Mouse (Mus musculus): Measurements from ENCODE around the gene Ndufa12.

Gene Ndufa12

DNA sequence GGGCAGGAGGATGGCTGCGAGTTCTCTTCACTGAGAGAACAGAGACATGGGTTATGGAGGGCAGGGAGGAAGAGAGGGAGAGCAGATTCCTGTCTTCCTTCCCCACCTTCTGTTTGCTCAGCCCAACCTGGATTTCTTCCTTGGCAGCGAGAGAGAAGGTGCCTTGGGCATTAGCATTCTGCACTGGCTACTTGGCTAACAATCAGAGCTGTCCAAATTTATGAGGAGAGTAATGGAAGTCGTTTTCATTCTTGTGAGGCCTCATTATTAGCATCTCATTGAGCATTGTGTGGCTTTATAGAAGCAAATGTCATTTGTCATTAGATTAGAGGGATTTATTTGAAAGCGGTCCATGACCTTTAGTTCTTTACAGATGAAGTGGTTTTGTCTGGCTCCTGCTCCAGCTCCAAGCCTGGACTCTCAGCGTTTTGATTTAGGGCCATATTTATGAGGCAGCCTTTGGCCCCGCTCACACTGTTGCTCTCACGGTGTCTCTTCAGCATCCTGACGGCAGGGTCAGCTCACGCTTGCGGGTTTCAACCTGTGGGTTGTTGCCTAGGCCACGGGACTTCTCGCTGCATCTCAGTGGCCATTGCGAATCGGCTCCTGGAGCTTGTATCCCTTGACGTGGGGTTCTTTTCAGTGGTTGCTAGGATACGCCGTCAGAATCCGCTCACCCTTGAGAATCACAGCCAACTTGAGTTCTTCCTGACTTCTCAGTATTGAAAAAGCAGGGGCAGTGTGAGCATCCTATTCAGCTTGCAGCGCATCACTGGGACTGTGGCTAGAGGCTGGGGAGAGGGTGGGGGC lies 31.9 kb downstream of the Ndufa12 start:
- DNase-seq, result no peak

DNA sequence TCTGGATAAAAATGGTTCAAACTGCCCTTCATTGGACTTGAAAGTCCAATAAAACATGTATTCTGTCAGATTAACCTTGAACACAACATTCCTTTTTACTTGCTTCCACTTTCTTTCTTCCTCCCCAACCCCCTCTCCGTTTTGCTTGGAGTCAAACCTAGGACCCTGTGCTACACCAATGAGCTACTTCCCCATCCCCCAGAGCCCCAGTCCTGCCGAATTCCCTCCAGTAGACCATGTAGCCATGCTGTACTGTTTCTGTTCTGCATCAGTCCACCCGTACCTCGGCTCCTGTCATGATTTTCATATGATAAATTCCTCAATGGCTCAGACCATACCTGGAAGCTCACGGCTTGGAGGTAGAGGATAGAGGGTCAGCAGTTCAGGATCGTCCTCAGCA lies 32.5 kb downstream of the Ndufa12 start:
- DNase-seq, result no peak

DNA sequence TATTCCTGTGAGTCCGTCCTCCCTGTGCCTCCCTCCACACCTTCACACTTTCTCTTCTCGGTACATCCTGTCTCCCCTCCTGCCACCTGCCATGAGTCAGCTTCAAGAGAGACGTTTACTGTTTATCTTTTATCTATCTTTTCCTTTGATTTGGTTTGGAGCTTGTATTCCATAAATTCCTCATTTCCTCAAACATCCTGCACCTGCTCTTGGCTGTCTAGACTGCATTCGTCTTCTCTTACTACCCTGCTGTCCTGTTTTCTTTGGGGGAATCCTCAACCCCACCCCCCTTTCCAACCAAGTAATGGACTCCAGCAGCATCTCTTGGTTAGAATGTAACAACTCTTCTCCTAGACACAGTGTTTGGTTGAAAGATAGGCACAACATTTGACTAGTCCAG lies 36.7 kb downstream of the Ndufa12 start:
- peak; percentile 56 for DNase-seq

DNA sequence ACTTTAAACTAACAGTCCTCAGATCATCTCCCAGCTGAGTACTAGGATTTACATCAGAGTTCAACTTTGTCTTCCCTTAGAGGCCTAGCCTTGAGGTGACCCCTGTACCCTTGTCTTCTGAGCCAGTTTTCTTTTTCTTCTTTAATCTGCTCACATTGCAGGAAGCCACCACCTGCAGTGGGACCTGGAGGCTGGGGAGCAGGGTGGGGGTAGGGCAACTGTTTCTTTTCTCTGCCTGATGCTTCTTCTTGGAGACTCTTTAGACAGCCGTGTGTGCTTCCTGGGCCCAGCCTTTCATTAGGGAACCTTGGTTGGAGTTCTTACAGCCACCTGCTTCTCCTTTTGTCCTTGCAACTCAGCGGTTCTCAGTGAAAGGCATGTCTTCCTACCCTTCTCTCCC lies 42.8 kb downstream of the Ndufa12 start:
- peak; percentile 79 for DNase-seq

DNA sequence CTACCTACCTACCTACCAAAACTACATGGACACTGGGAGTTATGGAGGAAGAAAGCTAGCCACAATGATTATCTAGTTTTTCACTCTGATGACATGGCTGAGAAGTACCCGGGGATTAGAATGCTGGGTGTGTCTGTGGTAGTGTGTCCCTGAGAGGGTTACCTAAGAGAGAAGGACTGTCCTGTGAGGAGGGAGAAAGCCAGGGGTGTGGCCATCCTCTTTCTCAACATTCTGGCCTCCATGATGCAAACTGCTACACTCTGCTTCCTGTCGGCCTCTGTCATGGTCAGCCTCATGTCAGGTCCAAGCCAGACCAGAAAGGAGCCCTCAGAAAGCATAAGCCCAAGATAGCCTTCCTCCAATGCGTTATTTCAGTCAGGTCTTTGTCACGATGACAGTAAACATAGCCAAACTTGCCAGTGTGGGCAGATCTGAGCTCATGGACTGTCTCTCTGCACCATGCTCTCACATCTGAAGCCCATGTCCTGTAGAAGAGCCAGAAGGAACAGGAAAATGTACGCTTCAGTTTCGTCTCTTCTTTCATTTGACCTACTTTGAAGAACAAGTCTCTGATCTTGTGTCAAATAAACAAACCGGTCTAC lies 49.3 kb downstream of the Ndufa12 start:
- DNase-seq, result no peak

DNA sequence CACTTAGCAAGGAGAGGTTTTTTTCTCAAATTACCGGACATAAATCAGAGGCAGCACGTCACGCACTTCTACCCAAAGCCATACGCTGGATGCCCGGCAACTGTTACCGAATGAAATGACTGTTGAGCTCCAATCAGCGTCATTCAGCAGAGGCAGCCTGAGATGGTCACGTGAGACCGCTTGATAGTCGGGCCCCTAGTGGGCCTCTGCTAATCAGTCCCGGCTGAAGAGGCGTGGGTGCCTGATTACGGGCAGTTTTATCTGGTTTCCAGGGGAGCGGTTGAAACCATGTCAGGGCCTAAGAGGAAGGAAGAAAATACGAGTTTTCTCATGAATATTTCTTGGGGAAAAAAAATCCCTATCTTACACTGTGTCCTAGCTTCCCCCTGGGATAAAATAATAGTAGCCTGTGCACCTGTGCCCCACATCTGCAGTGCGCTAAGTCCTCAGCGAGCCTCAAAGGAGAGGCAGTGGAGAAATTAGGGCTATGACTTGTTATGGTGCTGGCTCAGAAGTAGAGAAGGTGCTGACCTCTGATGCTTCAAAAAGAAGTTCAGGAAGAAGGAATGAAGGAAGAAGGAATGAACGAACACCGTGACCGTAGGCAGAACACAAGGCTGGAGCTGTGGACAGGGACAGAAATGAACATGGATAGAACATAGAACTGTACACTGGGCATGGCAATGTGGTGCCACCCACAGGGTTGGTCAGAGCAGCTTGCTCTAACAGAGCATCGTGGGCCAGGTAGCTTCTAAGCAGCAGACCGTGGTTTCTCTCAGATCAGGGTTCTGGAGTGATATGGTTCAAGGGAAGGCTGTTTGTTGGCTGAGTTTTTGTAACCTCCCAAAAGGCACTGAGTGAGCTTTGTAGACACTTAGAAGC lies 51.3 kb downstream of the Ndufa12 start:
- no peak for DNase-seq

DNA sequence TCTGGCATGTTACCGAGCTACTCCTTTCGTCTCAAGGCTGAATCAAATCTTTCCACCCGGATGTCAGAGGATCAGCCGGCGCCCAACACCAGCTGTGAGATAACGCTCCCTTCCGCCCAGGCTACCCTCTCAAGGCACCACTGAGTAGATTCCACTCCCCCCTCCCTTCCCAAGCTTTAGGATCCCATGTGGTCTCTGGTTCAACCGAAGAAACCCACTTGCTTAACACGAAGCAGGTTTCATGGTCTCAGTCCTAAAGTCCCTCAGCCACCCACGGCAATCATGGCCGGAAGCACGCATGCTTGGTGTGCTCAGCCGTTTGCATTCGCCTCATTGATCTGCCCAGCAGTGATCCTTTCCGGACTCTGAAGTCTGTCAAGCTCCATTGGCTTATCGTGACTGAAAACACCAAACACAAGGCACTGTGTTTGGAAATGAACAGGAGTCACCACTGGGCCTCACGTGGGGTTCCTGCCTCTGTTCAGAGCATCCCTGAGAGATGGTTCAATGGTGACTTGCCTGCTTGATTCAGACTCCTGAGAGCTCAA lies 54.8 kb downstream of the Ndufa12 start:
- DNase-seq, result no peak

DNA sequence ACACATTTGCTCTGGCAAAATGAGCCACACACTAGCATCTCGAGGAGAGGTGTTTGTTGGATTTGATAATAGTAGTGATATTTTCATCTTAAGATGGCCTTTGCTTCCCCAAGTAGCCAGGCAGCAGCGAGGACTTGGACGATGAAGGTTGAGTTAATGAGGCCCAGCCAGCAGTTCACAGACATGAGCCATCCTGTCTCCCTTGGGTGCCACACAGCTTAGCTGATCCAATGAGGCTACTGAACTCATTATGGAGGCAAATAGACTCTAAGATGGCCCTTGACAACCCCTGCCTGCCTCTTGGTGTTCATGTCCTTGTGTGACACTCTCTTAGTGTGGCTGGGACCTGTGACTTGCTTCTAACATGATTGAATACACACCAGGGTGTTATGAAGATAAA lies 56.2 kb downstream of the Ndufa12 start:
- DNase-seq, result no peak

DNA sequence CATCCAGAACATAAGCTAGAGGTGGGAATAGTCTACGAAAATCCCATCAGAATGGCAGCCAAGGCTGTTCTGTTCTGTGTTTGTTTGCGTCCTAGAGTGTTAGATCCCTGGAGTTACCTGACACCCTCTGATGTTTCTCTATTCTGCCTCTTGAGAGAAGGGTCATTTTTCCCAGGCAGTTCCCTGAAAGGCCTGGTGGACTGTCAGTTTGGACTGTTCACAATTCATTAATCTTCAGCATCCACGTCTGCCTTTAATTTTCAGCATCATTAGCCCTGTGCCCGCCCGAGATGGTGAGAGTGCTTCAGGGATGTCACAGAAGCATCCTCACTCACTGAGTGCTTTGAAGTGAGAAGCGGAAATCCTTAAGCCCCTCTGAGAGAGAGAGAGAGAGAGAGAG lies 57.2 kb downstream of the Ndufa12 start:
- no peak for DNase-seq

DNA sequence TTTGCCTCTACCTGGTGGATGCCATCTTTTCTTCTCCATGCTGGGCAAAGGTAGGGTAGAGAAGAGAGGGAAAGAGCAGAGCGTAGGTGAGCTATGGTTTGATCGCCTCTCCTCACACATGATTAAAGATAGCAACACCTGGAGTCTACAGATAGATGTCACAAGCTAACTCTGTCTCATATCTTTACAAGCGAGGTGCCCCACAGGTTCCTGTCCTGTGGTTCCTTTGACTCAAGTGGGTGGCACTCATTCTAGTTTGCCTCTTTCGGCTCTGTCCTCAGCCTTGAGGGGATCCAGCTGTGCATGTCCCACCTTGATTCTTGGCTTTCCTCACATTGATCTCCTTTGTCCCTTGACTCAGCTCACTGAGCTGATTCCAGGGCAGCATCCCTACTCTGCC lies 58.0 kb downstream of the Ndufa12 start:
- no peak for DNase-seq

DNA sequence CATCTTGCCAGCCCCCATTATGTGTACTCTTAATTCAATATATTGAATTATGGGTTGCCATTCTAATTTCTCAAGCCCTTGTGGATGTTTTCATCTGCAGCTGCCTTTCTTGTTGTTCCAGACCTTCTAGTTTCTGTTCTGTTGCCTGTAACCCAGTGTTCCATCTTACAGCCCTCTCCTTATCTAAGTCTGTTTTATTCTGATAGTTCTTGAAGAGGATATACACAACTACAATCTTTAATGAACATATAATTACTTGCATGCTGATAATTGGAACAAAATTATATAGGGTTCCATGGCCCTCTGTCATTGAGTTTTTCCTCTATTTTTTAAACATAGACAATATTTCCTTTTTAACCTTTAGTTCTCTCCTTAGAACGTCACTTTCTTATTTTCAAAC lies 62.0 kb downstream of the Ndufa12 start:
- DNase-seq, result no peak

DNA sequence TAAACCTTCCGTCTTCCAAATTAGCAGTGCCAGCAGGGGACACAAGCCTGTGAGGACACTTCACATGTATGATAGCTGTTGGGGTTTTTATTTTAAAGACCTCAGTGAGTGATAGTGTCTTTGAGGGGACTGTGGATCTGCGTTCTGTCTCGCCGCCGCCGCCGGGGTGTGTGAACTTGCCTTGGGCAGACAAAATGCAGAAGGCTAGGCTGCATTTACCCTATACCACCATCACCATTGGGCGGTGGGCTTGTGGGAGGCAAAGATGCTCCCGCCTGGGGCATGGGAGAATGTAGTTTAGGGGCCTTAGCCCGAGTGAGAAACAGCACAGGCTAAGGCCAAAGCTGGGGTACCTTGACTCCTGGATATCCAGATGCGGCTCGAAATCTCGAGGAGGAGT lies 64.1 kb downstream of the Ndufa12 start:
- no peak for DNase-seq

DNA sequence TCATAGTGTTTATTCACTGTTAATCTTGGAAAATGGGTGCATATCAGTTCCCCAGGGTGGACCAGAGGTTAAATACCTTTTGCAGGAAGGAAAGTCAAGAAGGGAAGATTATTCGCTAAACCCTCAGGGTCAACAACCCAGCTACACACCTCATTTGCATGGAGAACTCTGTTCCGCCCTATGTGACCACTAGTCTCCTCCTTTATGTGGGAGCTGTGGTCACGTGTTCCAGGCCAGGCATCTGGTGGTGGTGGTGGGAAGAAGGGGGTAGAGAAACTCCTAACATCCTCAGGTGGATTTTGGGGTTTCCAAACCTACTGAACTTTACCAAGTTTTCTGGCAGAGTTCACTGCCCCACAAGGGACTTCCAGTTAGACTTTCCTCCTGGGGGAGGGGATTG lies 64.7 kb downstream of the Ndufa12 start:
- no peak for DNase-seq

DNA sequence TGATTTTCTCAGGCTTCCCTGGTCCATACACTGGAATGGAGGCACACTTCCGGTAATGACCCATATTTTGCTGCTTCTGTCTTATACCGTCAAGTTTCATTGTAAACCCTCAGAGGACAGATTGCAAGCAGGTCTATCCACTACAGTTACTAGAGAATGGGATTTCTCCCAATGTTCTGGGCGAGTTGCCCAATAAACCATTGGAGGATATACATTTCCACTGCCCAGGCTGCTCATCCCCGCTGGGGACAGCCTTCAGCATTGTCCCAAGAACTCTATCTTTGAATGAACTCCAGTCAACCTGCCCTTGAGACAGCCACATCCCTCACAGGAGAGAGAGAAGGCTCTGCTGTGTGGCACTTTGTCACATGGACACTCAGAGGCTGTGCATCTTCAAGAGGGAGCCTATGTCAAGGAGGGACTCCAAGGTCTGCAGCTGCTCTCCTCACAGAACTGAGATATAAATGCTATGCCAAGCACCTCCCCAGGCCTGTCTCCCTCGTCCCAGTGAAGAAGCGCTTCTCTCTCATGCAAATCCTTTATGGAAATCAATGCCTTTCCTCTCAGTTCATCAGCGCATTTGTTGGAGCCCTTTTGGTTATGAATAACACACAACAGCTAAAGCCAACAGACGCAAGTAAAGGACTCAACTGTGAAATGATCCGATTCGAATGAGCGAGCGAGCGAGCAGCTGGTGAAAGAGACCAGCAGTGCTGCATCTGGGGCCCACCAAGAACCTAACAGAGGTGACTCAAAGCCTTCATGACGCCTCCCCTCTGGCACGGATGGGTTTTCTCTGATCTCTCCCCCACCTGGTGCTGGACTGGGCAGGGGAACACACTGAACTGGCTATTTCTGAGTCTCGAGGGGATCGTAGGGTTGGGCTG lies 67.4 kb downstream of the Ndufa12 start:
- no peak for DNase-seq

Data from thymus, postnatal 14 days (tissue).